Mouse (Mus musculus): ENCODE data around the gene Spp1. TPM values are rescaled to one million over a fixed set of nuclear protein-coding genes. Genes with fewer than 3 reads are reported as not detected.

The Spp1 gene
- polyA plus RNA-seq (2014; fragmentation: Nextera tagmentation; extraction: Ambion mirVana): 5.3 and 6.0 TPM in 2 replicates

GRCm38 (mm10) chr5:104434835-104435301 is at the start of gene Spp1:
TSS of gene Spp1 (plus strand) at chr5:104435118.
- Histone ChIP-seq H3K9me3 (ENCODE audit: control insufficient read depth, low read length) (no peaks in the 10 kb centered on the region), H3K4me1 (ENCODE audit: control insufficient read depth, insufficient read depth, low read length) (no peaks in the 10 kb centered on the region), H3K27ac (ENCODE audit: low read depth, low read length) (no peak within 1 kb of the TSS), H3K36me3 (ENCODE audit: control insufficient read depth, insufficient read depth, low read length) (no peaks in the 10 kb centered on the region), H3K4me2 (ENCODE audit: low read depth) (no peak within 1 kb of the TSS), H3K4me3 (ENCODE audit: low read depth, low read length) (no peak within 1 kb of the TSS), H3K27me3 (ENCODE audit: control insufficient read depth, insufficient read depth, low read length) (no peaks in the 10 kb centered on the region), H3K9ac (ENCODE audit: low read length) (no peak within 1 kb of the TSS)
- ATAC-seq (ENCODE audit: insufficient read depth, low FRiP score, low TSS enrichment) (no peak), DNase-seq (ENCODE audit: low spot score) (no peak)
- 72% methylated on average over 7 of the region's 7 CpGs for WGBS

GRCm38 (mm10) chr5:104385521-104385920 is 49.4 kb upstream of the Spp1 start:
- no peak overlapping the region for H3K9ac ChIP-seq (ENCODE audit: low read length)
- ATAC-seq (ENCODE audit: insufficient read depth, low FRiP score, low TSS enrichment): no peak
- H3K4me3 ChIP-seq (ENCODE audit: low read depth, low read length): no peak overlapping the region
- H3K36me3 ChIP-seq (ENCODE audit: control insufficient read depth, insufficient read depth, low read length): no peaks in the 10 kb centered on the region
- no peaks in the 10 kb centered on the region for H3K9me3 ChIP-seq (ENCODE audit: control insufficient read depth, low read length)
- DNase-seq (ENCODE audit: low spot score): no peak
- 87% methylated on average over 16 of the region's 16 CpGs for WGBS
- no peak overlapping the region for H3K4me2 ChIP-seq (ENCODE audit: low read depth)
- H3K27ac ChIP-seq (ENCODE audit: low read depth, low read length): no peak overlapping the region
- no peaks in the 10 kb centered on the region for H3K4me1 ChIP-seq (ENCODE audit: control insufficient read depth, insufficient read depth, low read length)
- H3K27me3 ChIP-seq (ENCODE audit: control insufficient read depth, insufficient read depth, low read length): no peaks in the 10 kb centered on the region

- H3K4me2 ChIP-seq (ENCODE audit: low read depth): no peak overlapping the region
- no peak overlapping the region for H3K9ac ChIP-seq (ENCODE audit: low read length)
- H3K27me3 ChIP-seq (ENCODE audit: control insufficient read depth, insufficient read depth, low read length): no peaks in the 10 kb centered on the region
- 74% methylated on average over 5 of the region's 5 CpGs for WGBS
- no peak overlapping the region for H3K4me3 ChIP-seq (ENCODE audit: low read depth, low read length)
- DNase-seq (ENCODE audit: low spot score) (no peak), ATAC-seq (ENCODE audit: insufficient read depth, low FRiP score, low TSS enrichment) (no peak)
- H3K27ac ChIP-seq (ENCODE audit: low read depth, low read length): no peak overlapping the region
- no peaks in the 10 kb centered on the region for H3K4me1 ChIP-seq (ENCODE audit: control insufficient read depth, insufficient read depth, low read length)
- H3K9me3 ChIP-seq (ENCODE audit: control insufficient read depth, low read length): no peaks in the 10 kb centered on the region
- H3K36me3 ChIP-seq (ENCODE audit: control insufficient read depth, insufficient read depth, low read length): no peaks in the 10 kb centered on the region
These were observed 48.0 kb upstream of the Spp1 start for GRCm38 (mm10) chr5:104386908-104387307.

GRCm38 (mm10) chr5:104390962-104391361 is 44.0 kb upstream of the Spp1 start:
- no peaks in the 10 kb centered on the region for H3K36me3 ChIP-seq (ENCODE audit: control insufficient read depth, insufficient read depth, low read length)
- ATAC-seq (ENCODE audit: insufficient read depth, low FRiP score, low TSS enrichment) (no peak), DNase-seq (ENCODE audit: low spot score) (no peak)
- no peaks in the 10 kb centered on the region for H3K27me3 ChIP-seq (ENCODE audit: control insufficient read depth, insufficient read depth, low read length)
- H3K27ac ChIP-seq (ENCODE audit: low read depth, low read length): no peak overlapping the region
- no peak overlapping the region for H3K4me2 ChIP-seq (ENCODE audit: low read depth)
- no peaks in the 10 kb centered on the region for H3K9me3 ChIP-seq (ENCODE audit: control insufficient read depth, low read length)
- WGBS: 85% methylated on average over 2 of the region's 2 CpGs
- no peak overlapping the region for H3K9ac ChIP-seq (ENCODE audit: low read length)
- no peak overlapping the region for H3K4me3 ChIP-seq (ENCODE audit: low read depth, low read length)
- H3K4me1 ChIP-seq (ENCODE audit: control insufficient read depth, insufficient read depth, low read length): no peaks in the 10 kb centered on the region

- H3K27me3 ChIP-seq (ENCODE audit: control insufficient read depth, insufficient read depth, low read length): no peaks in the 10 kb centered on the region
- no peak overlapping the region for H3K27ac ChIP-seq (ENCODE audit: low read depth, low read length)
- H3K36me3 ChIP-seq (ENCODE audit: control insufficient read depth, insufficient read depth, low read length): no peaks in the 10 kb centered on the region
- H3K4me3 ChIP-seq (ENCODE audit: low read depth, low read length): no peak overlapping the region
- no peak for DNase-seq (ENCODE audit: low spot score)
- H3K4me1 ChIP-seq (ENCODE audit: control insufficient read depth, insufficient read depth, low read length): no peaks in the 10 kb centered on the region
- no peak overlapping the region for H3K4me2 ChIP-seq (ENCODE audit: low read depth)
- H3K9me3 ChIP-seq (ENCODE audit: control insufficient read depth, low read length): no peaks in the 10 kb centered on the region
- no peak overlapping the region for H3K9ac ChIP-seq (ENCODE audit: low read length)
- WGBS: 80% methylated on average over 5 of the region's 5 CpGs
- no peak for ATAC-seq (ENCODE audit: insufficient read depth, low FRiP score, low TSS enrichment)
These were observed 42.1 kb upstream of the Spp1 start for GRCm38 (mm10) chr5:104392784-104393183.

- 78% methylated on average over 6 of the region's 6 CpGs for WGBS
These were observed 38.6 kb upstream of the Spp1 start for GRCm38 (mm10) chr5:104396286-104396685.

GRCm38 (mm10) chr5:104398001-104398400 is 36.9 kb upstream of the Spp1 start:
- Histone ChIP-seq H3K9ac (ENCODE audit: low read length) (no peak overlapping the region), H3K27me3 (ENCODE audit: control insufficient read depth, insufficient read depth, low read length) (no peaks in the 10 kb centered on the region), H3K9me3 (ENCODE audit: control insufficient read depth, low read length) (no peaks in the 10 kb centered on the region), H3K27ac (ENCODE audit: low read depth, low read length) (no peak overlapping the region), H3K36me3 (ENCODE audit: control insufficient read depth, insufficient read depth, low read length) (no peaks in the 10 kb centered on the region), H3K4me3 (ENCODE audit: low read depth, low read length) (no peak overlapping the region), H3K4me2 (ENCODE audit: low read depth) (no peak overlapping the region), H3K4me1 (ENCODE audit: control insufficient read depth, insufficient read depth, low read length) (0 out of 2 replicates have a peak, but pooled peaks cover 5% of the 10 kb centered on the region)
- DNase-seq (ENCODE audit: low spot score) (no peak), ATAC-seq (ENCODE audit: insufficient read depth, low FRiP score, low TSS enrichment) (no peak)
- WGBS: 62% methylated on average over 1 of the region's 1 CpGs

More at GRCm38 (mm10) chr5:104396286-104396685, 38.6 kb upstream of the Spp1 start:
- no peak overlapping the region for H3K27ac ChIP-seq (ENCODE audit: low read depth, low read length)
- H3K4me3 ChIP-seq (ENCODE audit: low read depth, low read length): no peak overlapping the region
- DNase-seq (ENCODE audit: low spot score): no peak
- H3K4me2 ChIP-seq (ENCODE audit: low read depth): no peak overlapping the region
- no peaks in the 10 kb centered on the region for H3K9me3 ChIP-seq (ENCODE audit: control insufficient read depth, low read length)
- 0 out of 2 replicates have a peak, but pooled peaks cover 3% of the 10 kb centered on the region for H3K4me1 ChIP-seq (ENCODE audit: control insufficient read depth, insufficient read depth, low read length)
- no peaks in the 10 kb centered on the region for H3K36me3 ChIP-seq (ENCODE audit: control insufficient read depth, insufficient read depth, low read length)
- no peak for ATAC-seq (ENCODE audit: insufficient read depth, low FRiP score, low TSS enrichment)
- no peak overlapping the region for H3K9ac ChIP-seq (ENCODE audit: low read length)
- H3K27me3 ChIP-seq (ENCODE audit: control insufficient read depth, insufficient read depth, low read length): no peaks in the 10 kb centered on the region

GRCm38 (mm10) chr5:104399291-104399950 is 35.5 kb upstream of the Spp1 start:
- 36% methylated on average over 9 of the region's 9 CpGs for whole genome bisulfite sequencing
- ATAC-seq (ENCODE audit: insufficient read depth, low FRiP score, low TSS enrichment) (peak; percentile 72), DNase-seq (ENCODE audit: low spot score) (peak; percentile 32)
- no peak overlapping the region for H3K4me3 ChIP-seq (ENCODE audit: low read depth, low read length)
- H3K27me3 ChIP-seq (ENCODE audit: control insufficient read depth, insufficient read depth, low read length): no peaks in the 10 kb centered on the region
- H3K4me1 ChIP-seq (ENCODE audit: control insufficient read depth, insufficient read depth, low read length): 0 out of 2 replicates have a peak, but pooled peaks cover 7% of the 10 kb centered on the region
- H3K4me2 ChIP-seq (ENCODE audit: low read depth): peak overlapping the region; percentile 17; the same call in 1 of the 2 replicates
- peak overlapping the region; percentile 82 for H3K27ac ChIP-seq (ENCODE audit: low read depth, low read length)
- H3K9me3 ChIP-seq (ENCODE audit: control insufficient read depth, low read length): no peaks in the 10 kb centered on the region
- H3K36me3 ChIP-seq (ENCODE audit: control insufficient read depth, insufficient read depth, low read length): no peaks in the 10 kb centered on the region
- no peak overlapping the region for H3K9ac ChIP-seq (ENCODE audit: low read length)

GRCm38 (mm10) chr5:104399970-104400369 is 34.9 kb upstream of the Spp1 start:
- peak; percentile 67; the same call in 1 of the 2 replicates for ATAC-seq (ENCODE audit: insufficient read depth, low FRiP score, low TSS enrichment)
- 21% methylated on average over 1 of the region's 1 CpGs for WGBS
- H3K9me3 ChIP-seq (ENCODE audit: control insufficient read depth, low read length): no peaks in the 10 kb centered on the region
- H3K27me3 ChIP-seq (ENCODE audit: control insufficient read depth, insufficient read depth, low read length): no peaks in the 10 kb centered on the region
- no peak overlapping the region for H3K9ac ChIP-seq (ENCODE audit: low read length)
- peak overlapping the region; percentile 82; the same call in 1 of the 2 replicates for H3K27ac ChIP-seq (ENCODE audit: low read depth, low read length)
- H3K36me3 ChIP-seq (ENCODE audit: control insufficient read depth, insufficient read depth, low read length): no peaks in the 10 kb centered on the region
- no peak overlapping the region for H3K4me2 ChIP-seq (ENCODE audit: low read depth)
- no peak for DNase-seq (ENCODE audit: low spot score)
- H3K4me1 ChIP-seq (ENCODE audit: control insufficient read depth, insufficient read depth, low read length): 0 out of 2 replicates have a peak, but pooled peaks cover 7% of the 10 kb centered on the region
- H3K4me3 ChIP-seq (ENCODE audit: low read depth, low read length): no peak overlapping the region

Measured in neural tube, embryonic 11.5 days (tissue).